Mouse (Mus musculus): ENCODE results near the gene Bcl2l11.

GRCm38 (mm10) chr2:128187277-128187676 lies 61.4 kb downstream of the Bcl2l11 start:
- TF ChIP-seq GATA1 (IDR thresholded peaks at IDR 0.05; ENCODE audit: low read length) (no peak), TAL1 (IDR thresholded peaks at IDR 0.05; ENCODE audit: low read length) (no peak)
